Mouse (Mus musculus) gastrocnemius, postnatal 25 days (tissue): ENCODE data around the gene Vps37c. TPM values are rescaled to one million over a fixed set of nuclear protein-coding genes. Genes with fewer than 3 reads are reported as not detected.

Experiments
- DNase-seq: peaks from one replicate; pipeline ENCODE4 v3.0.0; 2022
- long read RNA-seq, 2 experiments: library from polyadenylated mRNA; stranded (forward); transcript quantifications; one replicate each; pipeline ENCODE4 v2.0.0; 2021
- total RNA-seq, 2 experiments: library from RNA; stranded (reverse); gene quantifications; 1 replicate in 1 of 2; 2 replicates in 1 of 2; pipeline ENCODE4 v1.2.3; 2021

The Vps37c gene
- total RNA-seq: 10 to 100 TPM; 23.9 to 26.2 TPM
- long read RNA-seq, experiment 1, transcript Vps37c-203 (5 exons, 2,690 nt): minor isoform, 7 of 55 reads
- long read RNA-seq, experiment 1, transcript Vps37c-201 (5 exons, 2,686 nt): major isoform, 29 of 55 reads
- long read RNA-seq, experiment 1, partial matches to known transcripts: 0 of 55 reads
- long read RNA-seq, experiment 1, other reads (novel, unspliced or antisense): 19 of 55 reads
- long read RNA-seq, experiment 2, transcript Vps37c-201 (5 exons, 2,686 nt): major isoform, 35 of 64 reads
- long read RNA-seq, experiment 2, transcript Vps37c-203 (5 exons, 2,690 nt): minor isoform, 5 of 64 reads
- long read RNA-seq, experiment 2, partial matches to known transcripts: 3 of 64 reads
- long read RNA-seq, experiment 2, other reads (novel, unspliced or antisense): 21 of 64 reads

GRCm38 (mm10) chr19:10688537-10689352, at the start of gene Vps37c:
Gene Vps37c (plus strand): TSS chr19:10688735.
- DNase-seq: peak; percentile 92

- no peak for DNase-seq
These were observed 48.5 kb upstream of the Vps37c start for GRCm38 (mm10) chr19:10640080-10640479.

- no peak for DNase-seq
These were observed 47.8 kb upstream of the Vps37c start for GRCm38 (mm10) chr19:10640589-10641378.

- peak; percentile 26 for DNase-seq
These were observed 42.9 kb upstream of the Vps37c start for GRCm38 (mm10) chr19:10645616-10646015.

- no peak for DNase-seq
These were observed 40.4 kb upstream of the Vps37c start for GRCm38 (mm10) chr19:10648156-10648555.

GRCm38 (mm10) chr19:10656058-10656457, 32.5 kb upstream of the Vps37c start:
- DNase-seq: no peak

GRCm38 (mm10) chr19:10657742-10658141, 30.8 kb upstream of the Vps37c start:
- DNase-seq: no peak

GRCm38 (mm10) chr19:10658406-10658805, 30.1 kb upstream of the Vps37c start:
- no peak for DNase-seq

- no peak for DNase-seq
These were observed 27.2 kb upstream of the Vps37c start for GRCm38 (mm10) chr19:10661373-10661772.

- DNase-seq: no peak
These were observed 26.6 kb upstream of the Vps37c start for GRCm38 (mm10) chr19:10661919-10662318.

GRCm38 (mm10) chr19:10662665-10663064, 25.9 kb upstream of the Vps37c start:
- no peak for DNase-seq

- DNase-seq: no peak
These were observed 23.4 kb upstream of the Vps37c start for GRCm38 (mm10) chr19:10665093-10665492.

GRCm38 (mm10) chr19:10665499-10665898, 23.0 kb upstream of the Vps37c start:
- DNase-seq: no peak

GRCm38 (mm10) chr19:10671319-10671718, 17.2 kb upstream of the Vps37c start:
- no peak for DNase-seq

- DNase-seq: no peak
These were observed 16.6 kb upstream of the Vps37c start for GRCm38 (mm10) chr19:10671854-10672417.

- no peak for DNase-seq
These were observed 15.3 kb upstream of the Vps37c start for GRCm38 (mm10) chr19:10673275-10673674.

GRCm38 (mm10) chr19:10676656-10677055, 11.9 kb upstream of the Vps37c start:
- no peak for DNase-seq

GRCm38 (mm10) chr19:10677915-10678771, 10.4 kb upstream of the Vps37c start, which contains the start of gene Pga5:
Gene Pga5 (minus strand): TSS chr19:10678071.
- DNase-seq: peak; percentile 64

GRCm38 (mm10) chr19:10678772-10679067, 9.8 kb upstream of the Vps37c start:
- no peak for DNase-seq

- no peak for DNase-seq
These were observed 7.0 kb upstream of the Vps37c start for GRCm38 (mm10) chr19:10681571-10681970.

- DNase-seq: no peak
These were observed 3.5 kb upstream of the Vps37c start for GRCm38 (mm10) chr19:10685081-10685480.
